Mouse (Mus musculus): ENCODE measurements around the gene Zdhhc9. TPM values are rescaled to one million over a fixed set of nuclear protein-coding genes. Genes with fewer than 3 reads are reported as not detected.

The Zdhhc9 gene
- polyA plus RNA-seq, 2 experiments: 5.7 to 44.0 TPM

GRCm38 (mm10) chrX:48126903-48127476 is 81.7 kb downstream of the Zdhhc9 start:
- Histone ChIP-seq H3K4me3 (replicated peaks; ENCODE audit: low read length) (no peak overlapping the region), H3K4me1 (ENCODE audit: control insufficient read depth, insufficient read depth, low read length) (no peaks in the 10 kb centered on the region), H3K4me2 (replicated peaks; ENCODE audit: low read depth, low read length, severe bottlenecking) (no peak overlapping the region), H3K27me3 (ENCODE audit: control insufficient read depth, insufficient read depth, low read length) (no peaks in the 10 kb centered on the region), H3K36me3 (ENCODE audit: control insufficient read depth, insufficient read depth, low read length) (no peaks in the 10 kb centered on the region), H3K9ac (ENCODE audit: low read depth, low read length, severe bottlenecking) (no peak overlapping the region), H3K27ac (replicated peaks; ENCODE audit: low read depth, low read length) (no peak overlapping the region), H3K9me3 (ENCODE audit: control insufficient read depth, low read length) (no peaks in the 10 kb centered on the region)
- DNase-seq (ENCODE audit: low spot score) (no peak), ATAC-seq (ENCODE audit: low FRiP score, low read depth) (no peak)
- 62% methylated on average over 6 of the region's 6 CpGs for WGBS
- TF ChIP-seq POLR2A (IDR thresholded peaks at IDR 0.05; ENCODE audit: borderline replicate concordance, extremely low read depth, insufficient read depth, insufficient read length): no peak

- H3K4me2 ChIP-seq (replicated peaks; ENCODE audit: low read depth, low read length, severe bottlenecking): no peak overlapping the region; the same call in 1 of the 2 replicates
- TF ChIP-seq POLR2A (IDR thresholded peaks at IDR 0.05; ENCODE audit: borderline replicate concordance, extremely low read depth, insufficient read depth, insufficient read length): no peak
Measured at GRCm38 (mm10) chrX:48124132-48125071, 84.3 kb downstream of the Zdhhc9 start.

More at GRCm38 (mm10) chrX:48124132-48125071, 84.3 kb downstream of the Zdhhc9 start:
- Histone ChIP-seq H3K4me3 (replicated peaks; ENCODE audit: low read length) (no peak overlapping the region), H3K36me3 (ENCODE audit: control insufficient read depth, insufficient read depth, low read length) (no peaks in the 10 kb centered on the region), H3K27ac (replicated peaks; ENCODE audit: low read depth, low read length) (no peak overlapping the region), H3K9ac (ENCODE audit: low read depth, low read length, severe bottlenecking) (no peak overlapping the region), H3K27me3 (ENCODE audit: control insufficient read depth, insufficient read depth, low read length) (no peaks in the 10 kb centered on the region), H3K4me1 (ENCODE audit: control insufficient read depth, insufficient read depth, low read length) (no peaks in the 10 kb centered on the region), H3K9me3 (ENCODE audit: control insufficient read depth, low read length) (no peaks in the 10 kb centered on the region)
- DNase-seq (ENCODE audit: low spot score): peak; percentile 35
- WGBS: 28% methylated on average over 17 of the region's 17 CpGs
- ATAC-seq (ENCODE audit: low FRiP score, low read depth): no peak

Other genes with a start within 250 kb of the Zdhhc9 start
- gene Apln, start 174.0 kb downstream of the Zdhhc9 start, polyA plus RNA-seq (2012; rRNA removed): 10.6 and 13.6 TPM in 2 replicates
- 7.8 and 8.0 TPM in 2 replicates for gene Apln, start 174.0 kb downstream of the Zdhhc9 start, polyA plus RNA-seq (2014; fragmentation: Nextera tagmentation; extraction: Ambion mirVana)
- 5.1 and 6.4 TPM in 2 replicates for gene Xpnpep2, start 100.2 kb downstream of the Zdhhc9 start, polyA plus RNA-seq (2012; rRNA removed)
- 6.7 and 7.6 TPM in 2 replicates for gene Xpnpep2, start 100.2 kb downstream of the Zdhhc9 start, polyA plus RNA-seq (2014; fragmentation: Nextera tagmentation; extraction: Ambion mirVana)
- gene Sash3, start 62.4 kb downstream of the Zdhhc9 start, polyA plus RNA-seq (2012; rRNA removed): 2.0 and 2.1 TPM in 2 replicates
- gene Sash3, start 62.4 kb downstream of the Zdhhc9 start, polyA plus RNA-seq (2014; fragmentation: Nextera tagmentation; extraction: Ambion mirVana): 3.9 and 4.0 TPM in 2 replicates
- 13.6 and 20.9 TPM in 2 replicates for gene Utp14a, start 48.0 kb upstream of the Zdhhc9 start, polyA plus RNA-seq (2012; rRNA removed)
- gene Utp14a, start 48.0 kb upstream of the Zdhhc9 start, polyA plus RNA-seq (2014; fragmentation: Nextera tagmentation; extraction: Ambion mirVana): 19.0 and 21.0 TPM in 2 replicates
- 7.9 and 8.6 TPM in 2 replicates for gene Bcorl1, start 132.5 kb upstream of the Zdhhc9 start, polyA plus RNA-seq (2012; rRNA removed)
- gene Bcorl1, start 132.5 kb upstream of the Zdhhc9 start, polyA plus RNA-seq (2014; fragmentation: Nextera tagmentation; extraction: Ambion mirVana): 6.8 and 6.9 TPM in 2 replicates